Mouse (Mus musculus) heart, adult 2 months (tissue): ENCODE results near the gene Rmnd5b.

Experiments
- CTCF ChIP-seq: fragments of 200-600 bp; IDR thresholded peaks from 2 replicates; pipeline ENCODE4 v1.8.1; 2022; ENCODE audit warnings: antibody characterized with exemption, mild to moderate bottlenecking, moderate library complexity
- EP300 ChIP-seq: fragments of 200-500 bp; IDR thresholded peaks from 2 replicates; pipeline ENCODE4 v1.6.1; 2011; ENCODE audit warnings: low read depth, low read length, control low read depth; ENCODE audit not compliant: insufficient read depth

- TF ChIP-seq CTCF (no peak), EP300 (no peak)
Observed at GRCm38 (mm10) chr11:51656798-51657521, 21.3 kb upstream of the Rmnd5b start.
